Mouse (Mus musculus): ENCODE results near the gene Fads1. TPM values are rescaled to one million over a fixed set of nuclear protein-coding genes. Genes with fewer than 3 reads are reported as not detected.

Gene Fads1
- polyA plus RNA-seq, 1 experiment from 2014 or later, result 114 TPM

- Histone ChIP-seq H3K4me3 (ENCODE audit: low read depth, low read length) (no peak overlapping the region), H3K9ac (replicated peaks; ENCODE audit: low read depth, low read length) (no peak overlapping the region), H3K27me3 (ENCODE audit: control insufficient read depth, insufficient read depth, low read length) (no peaks in the 10 kb centered on the region), H3K9me3 (ENCODE audit: control insufficient read depth, low read depth, low read length) (no peaks in the 10 kb centered on the region), H3K4me1 (ENCODE audit: control insufficient read depth, insufficient read depth, low read length) (peaks cover 25% of the 10 kb centered on the region), H3K27ac (ENCODE audit: low read length) (peak overlapping the region; percentile 58; the same call in 1 of the 2 replicates), H3K36me3 (ENCODE audit: control insufficient read depth, insufficient read depth, low read length) (peaks cover 6% of the 10 kb centered on the region; the same call in 1 of the 2 replicates), H3K4me2 (replicated peaks; ENCODE audit: low read depth, low read length) (no peak overlapping the region)
- 18% methylated on average over 8 of the region's 8 CpGs for WGBS
- ATAC-seq (ENCODE audit: insufficient number of reproducible peaks, insufficient read depth, low FRiP score, low read depth), result no peak
Observed at GRCm38 (mm10) chr19:10222656-10223055, 40.0 kb downstream of the Fads1 start.

GRCm38 (mm10) chr19:10223561-10223960 lies 40.9 kb downstream of the Fads1 start:
- Histone ChIP-seq H3K4me2 (replicated peaks; ENCODE audit: low read depth, low read length) (no peak overlapping the region), H3K4me1 (ENCODE audit: control insufficient read depth, insufficient read depth, low read length) (peaks cover 25% of the 10 kb centered on the region), H3K9ac (replicated peaks; ENCODE audit: low read depth, low read length) (no peak overlapping the region), H3K27me3 (ENCODE audit: control insufficient read depth, insufficient read depth, low read length) (no peaks in the 10 kb centered on the region), H3K27ac (ENCODE audit: low read length) (0 out of 2 replicates have a peak overlapping the region, but pooled peaks have one; percentile 4), H3K9me3 (ENCODE audit: control insufficient read depth, low read depth, low read length) (no peaks in the 10 kb centered on the region), H3K4me3 (ENCODE audit: low read depth, low read length) (no peak overlapping the region), H3K36me3 (ENCODE audit: control insufficient read depth, insufficient read depth, low read length) (peaks cover 3% of the 10 kb centered on the region; the same call in 1 of the 2 replicates)
- no peak for ATAC-seq (ENCODE audit: insufficient number of reproducible peaks, insufficient read depth, low FRiP score, low read depth)
- WGBS, result 65% methylated on average over 4 of the region's 4 CpGs

- 7% methylated on average over 26 of the region's 26 CpGs for WGBS
- H3K36me3 ChIP-seq (ENCODE audit: control insufficient read depth, insufficient read depth, low read length), result no peaks in the 10 kb centered on the region
- H3K27me3 ChIP-seq (ENCODE audit: control insufficient read depth, insufficient read depth, low read length), result no peaks in the 10 kb centered on the region
- peak; percentile 57 for ATAC-seq (ENCODE audit: insufficient number of reproducible peaks, insufficient read depth, low FRiP score, low read depth)
- H3K9me3 ChIP-seq (ENCODE audit: control insufficient read depth, low read depth, low read length), result no peaks in the 10 kb centered on the region
- H3K9ac ChIP-seq (replicated peaks; ENCODE audit: low read depth, low read length), result peak overlapping the region; percentile 25; the same call in 1 of the 2 replicates
- H3K4me1 ChIP-seq (ENCODE audit: control insufficient read depth, insufficient read depth, low read length), result peaks cover 29% of the 10 kb centered on the region
- H3K27ac ChIP-seq (ENCODE audit: low read length), result peak overlapping the region; percentile 71; the same call in 1 of the 2 replicates
- peak overlapping the region; percentile 35 for H3K4me2 ChIP-seq (replicated peaks; ENCODE audit: low read depth, low read length)
- peak overlapping the region; percentile 15; the same call in 1 of the 2 replicates for H3K4me3 ChIP-seq (ENCODE audit: low read depth, low read length)
Observed at GRCm38 (mm10) chr19:10224637-10225453, 42.2 kb downstream of the Fads1 start.

DNA sequence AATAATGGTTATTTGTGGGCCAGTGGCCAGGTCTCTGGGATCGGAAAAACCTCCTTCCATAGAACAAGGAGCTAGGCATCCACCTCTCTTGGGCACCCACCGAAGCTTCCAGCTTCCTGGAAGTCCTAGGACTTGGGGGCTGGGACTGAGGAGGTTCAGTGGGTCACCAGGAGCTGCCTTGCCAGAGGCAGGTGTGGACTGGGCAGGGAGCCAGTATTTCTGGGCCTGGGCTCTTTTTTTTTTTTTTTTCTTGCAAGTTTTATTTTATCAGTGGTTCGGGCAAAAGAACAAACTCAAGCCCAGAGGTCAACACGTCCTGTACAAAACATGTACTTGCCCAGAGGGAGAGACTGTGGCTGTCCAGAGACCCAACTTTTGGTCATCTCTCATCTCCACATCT lies 43.1 kb downstream of the Fads1 start:
- 39% methylated on average over 4 of the region's 4 CpGs for WGBS
- no peaks in the 10 kb centered on the region for H3K27me3 ChIP-seq (ENCODE audit: control insufficient read depth, insufficient read depth, low read length)
- peaks cover 38% of the 10 kb centered on the region for H3K4me1 ChIP-seq (ENCODE audit: control insufficient read depth, insufficient read depth, low read length)
- ATAC-seq (ENCODE audit: insufficient number of reproducible peaks, insufficient read depth, low FRiP score, low read depth), result no peak
- H3K9me3 ChIP-seq (ENCODE audit: control insufficient read depth, low read depth, low read length), result no peaks in the 10 kb centered on the region
- H3K4me2 ChIP-seq (replicated peaks; ENCODE audit: low read depth, low read length), result no peak overlapping the region
- no peak overlapping the region for H3K4me3 ChIP-seq (ENCODE audit: low read depth, low read length)
- H3K27ac ChIP-seq (ENCODE audit: low read length), result peak overlapping the region; percentile 71; the same call in 1 of the 2 replicates
- H3K36me3 ChIP-seq (ENCODE audit: control insufficient read depth, insufficient read depth, low read length), result no peaks in the 10 kb centered on the region
- H3K9ac ChIP-seq (replicated peaks; ENCODE audit: low read depth, low read length), result no peak overlapping the region

- Histone ChIP-seq H3K9ac (replicated peaks; ENCODE audit: low read depth, low read length) (no peak overlapping the region), H3K27ac (ENCODE audit: low read length) (peak overlapping the region; percentile 48; the same call in 1 of the 2 replicates), H3K27me3 (ENCODE audit: control insufficient read depth, insufficient read depth, low read length) (no peaks in the 10 kb centered on the region), H3K9me3 (ENCODE audit: control insufficient read depth, low read depth, low read length) (no peaks in the 10 kb centered on the region), H3K36me3 (ENCODE audit: control insufficient read depth, insufficient read depth, low read length) (no peaks in the 10 kb centered on the region), H3K4me2 (replicated peaks; ENCODE audit: low read depth, low read length) (no peak overlapping the region), H3K4me1 (ENCODE audit: control insufficient read depth, insufficient read depth, low read length) (peaks cover 30% of the 10 kb centered on the region), H3K4me3 (ENCODE audit: low read depth, low read length) (no peak overlapping the region)
- 16% methylated on average over 7 of the region's 7 CpGs for WGBS
- ATAC-seq (ENCODE audit: insufficient number of reproducible peaks, insufficient read depth, low FRiP score, low read depth), result peak; percentile 40; the same call in 1 of the 2 replicates
Observed at GRCm38 (mm10) chr19:10231016-10231415, 48.3 kb downstream of the Fads1 start.

GRCm38 (mm10) chr19:10231871-10232270 lies 49.2 kb downstream of the Fads1 start:
- ATAC-seq (ENCODE audit: insufficient number of reproducible peaks, insufficient read depth, low FRiP score, low read depth), result no peak
- peaks cover 32% of the 10 kb centered on the region for H3K4me1 ChIP-seq (ENCODE audit: control insufficient read depth, insufficient read depth, low read length)
- no peak overlapping the region for H3K4me2 ChIP-seq (replicated peaks; ENCODE audit: low read depth, low read length)
- no peak overlapping the region for H3K4me3 ChIP-seq (ENCODE audit: low read depth, low read length)
- no peak overlapping the region for H3K9ac ChIP-seq (replicated peaks; ENCODE audit: low read depth, low read length)
- peak overlapping the region; percentile 48; the same call in 1 of the 2 replicates for H3K27ac ChIP-seq (ENCODE audit: low read length)
- no peaks in the 10 kb centered on the region for H3K9me3 ChIP-seq (ENCODE audit: control insufficient read depth, low read depth, low read length)
- WGBS, result 35% methylated on average over 5 of the region's 5 CpGs
- no peaks in the 10 kb centered on the region for H3K36me3 ChIP-seq (ENCODE audit: control insufficient read depth, insufficient read depth, low read length)
- no peaks in the 10 kb centered on the region for H3K27me3 ChIP-seq (ENCODE audit: control insufficient read depth, insufficient read depth, low read length)

DNA sequence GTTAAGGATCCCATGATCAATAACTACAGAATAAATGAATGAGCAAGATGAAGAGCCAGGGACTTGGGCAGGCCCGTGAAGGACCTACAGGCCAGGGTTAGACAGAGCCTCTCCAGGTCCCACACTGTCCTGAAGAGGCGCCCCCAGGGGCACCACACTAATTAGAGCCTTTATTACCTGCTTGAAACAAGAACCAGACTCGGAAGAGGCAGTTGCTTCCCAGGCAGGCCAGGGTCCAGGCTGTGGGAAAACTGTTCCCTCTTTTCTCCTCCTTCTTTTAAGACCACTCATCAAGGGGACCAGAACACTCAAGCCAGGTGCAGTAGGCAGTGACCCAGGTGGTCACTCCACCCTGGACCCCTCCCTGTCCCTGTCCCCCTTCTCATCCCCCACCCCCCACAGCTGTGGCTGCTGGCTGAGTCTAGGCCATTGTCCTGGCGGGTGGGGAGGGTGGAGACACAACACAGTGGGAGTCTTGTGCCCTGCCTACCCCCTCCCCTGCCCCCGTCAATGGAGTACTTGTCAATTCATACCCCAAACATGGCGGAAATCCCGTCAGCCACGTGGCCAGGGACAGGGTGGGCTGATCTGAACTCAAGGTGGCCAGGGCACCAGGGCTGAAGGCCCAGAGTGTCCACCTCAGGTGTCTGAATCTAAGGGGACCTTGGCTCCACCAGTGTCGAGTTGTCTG lies 49.8 kb downstream of the Fads1 start:
- H3K9me3 ChIP-seq (ENCODE audit: control insufficient read depth, low read depth, low read length), result no peaks in the 10 kb centered on the region
- no peak overlapping the region for H3K9ac ChIP-seq (replicated peaks; ENCODE audit: low read depth, low read length)
- H3K27ac ChIP-seq (ENCODE audit: low read length), result peak overlapping the region; percentile 48; the same call in 1 of the 2 replicates
- no peak overlapping the region for H3K4me2 ChIP-seq (replicated peaks; ENCODE audit: low read depth, low read length)
- WGBS, result 47% methylated on average over 9 of the region's 9 CpGs
- no peaks in the 10 kb centered on the region for H3K36me3 ChIP-seq (ENCODE audit: control insufficient read depth, insufficient read depth, low read length)
- no peaks in the 10 kb centered on the region for H3K27me3 ChIP-seq (ENCODE audit: control insufficient read depth, insufficient read depth, low read length)
- no peak for ATAC-seq (ENCODE audit: insufficient number of reproducible peaks, insufficient read depth, low FRiP score, low read depth)
- peaks cover 32% of the 10 kb centered on the region for H3K4me1 ChIP-seq (ENCODE audit: control insufficient read depth, insufficient read depth, low read length)
- no peak overlapping the region for H3K4me3 ChIP-seq (ENCODE audit: low read depth, low read length)

DNA sequence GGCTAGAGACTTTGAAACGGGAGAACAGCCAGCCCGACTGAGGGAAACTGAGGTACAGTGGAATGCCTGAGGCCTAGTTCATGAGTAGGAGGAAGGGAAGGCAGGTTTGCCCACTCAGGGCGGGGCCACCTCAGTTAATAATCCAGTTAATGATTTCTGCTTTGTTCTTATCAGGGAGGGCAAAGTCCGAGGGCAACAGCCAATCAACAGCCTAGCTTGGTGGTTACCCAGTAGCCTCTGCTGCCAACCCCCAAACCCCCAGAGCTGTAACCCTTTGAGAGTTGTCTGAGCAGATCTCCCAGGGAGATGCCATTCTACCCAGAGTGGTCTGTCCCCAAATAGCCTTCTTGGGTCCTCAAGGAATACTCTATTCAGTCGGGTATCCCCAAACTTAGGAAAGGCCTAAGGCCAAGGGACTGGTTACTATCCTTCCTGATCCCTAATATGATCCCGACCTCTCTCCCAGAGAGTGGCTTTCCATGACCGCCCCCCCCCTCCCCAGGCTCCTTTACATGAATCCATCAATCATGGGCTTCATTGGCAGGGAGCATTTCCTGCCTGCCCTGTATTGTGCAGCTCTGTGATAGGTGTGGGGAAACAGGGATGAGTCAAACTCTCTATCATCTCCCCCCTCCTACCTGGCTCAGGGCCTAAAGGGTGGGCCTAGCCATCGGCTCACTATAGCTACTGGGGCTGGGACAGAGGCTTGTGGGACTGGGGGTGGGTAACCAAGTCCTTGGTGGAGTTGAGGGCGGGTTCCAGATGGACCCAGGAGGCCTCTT lies 53.3 kb downstream of the Fads1 start:
- no peaks in the 10 kb centered on the region for H3K36me3 ChIP-seq (ENCODE audit: control insufficient read depth, insufficient read depth, low read length)
- no peaks in the 10 kb centered on the region for H3K27me3 ChIP-seq (ENCODE audit: control insufficient read depth, insufficient read depth, low read length)
- H3K4me3 ChIP-seq (ENCODE audit: low read depth, low read length), result no peak overlapping the region
- peak overlapping the region; percentile 34; the same call in 1 of the 2 replicates for H3K27ac ChIP-seq (ENCODE audit: low read length)
- ATAC-seq (ENCODE audit: insufficient number of reproducible peaks, insufficient read depth, low FRiP score, low read depth), result peak; percentile 56
- H3K9ac ChIP-seq (replicated peaks; ENCODE audit: low read depth, low read length), result no peak overlapping the region
- 56% methylated on average over 9 of the region's 9 CpGs for WGBS
- no peaks in the 10 kb centered on the region for H3K9me3 ChIP-seq (ENCODE audit: control insufficient read depth, low read depth, low read length)
- H3K4me2 ChIP-seq (replicated peaks; ENCODE audit: low read depth, low read length), result no peak overlapping the region; the same call in 1 of the 2 replicates
- peaks cover 29% of the 10 kb centered on the region for H3K4me1 ChIP-seq (ENCODE audit: control insufficient read depth, insufficient read depth, low read length)

All from stomach, embryonic 14.5 days (tissue).